Mouse (Mus musculus) liver, embryonic 13.5 days (tissue): ENCODE data around the gene Ttc39b. TPM values are rescaled to one million over a fixed set of nuclear protein-coding genes. Genes with fewer than 3 reads are reported as not detected.

Experiments
- ATAC-seq: fragments of 200-750 bp; cut with Nextera tagmentation; 2 replicates; pipeline ENCODE4 v1.8.0; 2017; ENCODE audit warnings: low read depth, mild to moderate bottlenecking, moderate number of reproducible peaks, moderate library complexity
- DNase-seq: peaks from one replicate; pipeline ENCODE4 v3.0.0; 2022
- H3K27ac ChIP-seq: fragments of 300-500 bp; sonication (generic); 2 replicates; pipeline ENCODE4 v1.5.1; 2015; ENCODE audit warnings: moderate library complexity, mild to moderate bottlenecking, inconsistent platforms
- H3K27me3 ChIP-seq: fragments of 300-500 bp; sonication (generic); 2 replicates; pipeline ENCODE4 v1.6.1; 2015; ENCODE audit warnings: mild to moderate bottlenecking, inconsistent platforms
- H3K36me3 ChIP-seq: fragments of 300-500 bp; sonication (generic); 2 replicates; pipeline ENCODE4 v1.6.1; 2015; ENCODE audit warnings: mild to moderate bottlenecking, inconsistent platforms
- H3K4me1 ChIP-seq: fragments of 300-500 bp; sonication (generic); replicated peaks from 2 replicates; pipeline ENCODE4 v1.6.1; 2015; ENCODE audit warnings: inconsistent platforms
- H3K4me2 ChIP-seq: fragments of 300-500 bp; sonication (generic); 2 replicates; pipeline ENCODE4 v1.6.1; 2015; ENCODE audit warnings: inconsistent platforms, mild to moderate bottlenecking, moderate library complexity
- H3K4me3 ChIP-seq: fragments of 300-500 bp; sonication (generic); replicated peaks from 2 replicates; pipeline ENCODE4 v1.5.1; 2015; ENCODE audit warnings: mild to moderate bottlenecking, inconsistent platforms
- H3K9ac ChIP-seq: fragments of 300-500 bp; sonication (generic); 2 replicates; pipeline ENCODE4 v1.6.1; 2015; ENCODE audit warnings: mild to moderate bottlenecking, inconsistent platforms
- H3K9me3 ChIP-seq: fragments of 300-500 bp; sonication (generic); replicated peaks from 2 replicates; pipeline ENCODE4 v1.6.1; 2016; ENCODE audit warnings: inconsistent platforms
- WGBS: fragments of 180-500 bp; shearing (Covaris S2); methylation state at CpG from one replicate; pipeline ENCODE4 v1.1.7; 2015; ENCODE audit not compliant: insufficient replicate concordance; 5-methylcytosine and 5-hydroxymethylcytosine counted together
- polyA plus RNA-seq: library from polyadenylated mRNA; unstranded; fragments of >200 nt; fragmentation: Nextera tagmentation; extraction: Ambion mirVana; gene quantifications from 2 replicates; pipeline ENCODE4 v1.2.1, GENCODE M21; 2015

Gene Ttc39b
- polyA plus RNA-seq, 1 experiment from 2014 or later: 2.8 TPM

DNA sequence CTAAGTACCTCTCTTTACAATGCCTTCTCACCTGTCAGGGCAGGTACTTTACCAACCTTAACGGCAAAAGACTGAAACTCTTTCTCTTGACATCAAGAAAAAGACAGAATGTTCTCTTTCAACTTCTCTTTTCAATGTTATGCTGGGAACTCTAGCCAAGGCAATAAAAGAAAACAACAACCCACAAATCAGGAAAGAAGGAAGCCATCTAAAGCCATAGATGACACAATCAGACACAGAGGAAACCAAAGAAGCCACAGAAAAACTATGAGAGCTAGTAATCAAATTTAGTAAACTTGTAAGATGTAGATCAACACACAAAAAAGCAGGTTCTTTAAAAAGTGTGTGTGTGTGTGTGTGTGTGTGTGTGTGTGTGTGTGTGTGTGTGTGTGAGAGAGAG, 15.3 kb upstream of the Ttc39b start:
- H3K4me1 ChIP-seq: no peaks in the 10 kb centered on the region
- H3K4me2 ChIP-seq: no peak overlapping the region
- H3K27me3 ChIP-seq: peaks cover 19% of the 10 kb centered on the region
- ATAC-seq (no peak), DNase-seq (no peak)
- H3K9ac ChIP-seq: no peak overlapping the region
- WGBS: 58% methylated on average over 1 of the region's 1 CpGs
- H3K4me3 ChIP-seq: no peak overlapping the region
- no peaks in the 10 kb centered on the region for H3K9me3 ChIP-seq
- H3K27ac ChIP-seq: no peak overlapping the region
- H3K36me3 ChIP-seq: no peaks in the 10 kb centered on the region

DNA sequence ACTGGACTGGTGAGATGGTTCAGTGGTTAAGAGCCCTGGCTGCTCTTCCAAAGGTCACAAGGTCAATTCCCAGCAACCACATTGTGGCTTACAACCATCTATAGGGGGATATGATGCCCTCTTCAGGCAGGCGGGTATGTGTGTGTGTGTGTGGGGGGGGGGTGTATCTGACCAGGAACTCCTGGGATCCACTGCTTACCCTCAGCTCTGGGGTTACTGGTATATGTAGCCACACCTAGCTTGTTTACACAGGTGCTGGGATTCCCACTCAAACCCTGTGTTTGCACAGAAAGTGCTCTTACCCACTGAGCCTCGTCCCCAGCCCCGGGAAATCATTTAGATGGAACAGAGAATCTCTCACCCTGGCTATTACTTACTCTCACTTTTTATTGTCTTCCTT, 13.7 kb upstream of the Ttc39b start:
- Histone ChIP-seq H3K27ac (no peak overlapping the region), H3K4me2 (no peak overlapping the region), H3K4me3 (no peak overlapping the region), H3K4me1 (no peaks in the 10 kb centered on the region), H3K9me3 (no peaks in the 10 kb centered on the region), H3K27me3 (peaks cover 14% of the 10 kb centered on the region; the same call in 1 of the 2 replicates), H3K36me3 (no peaks in the 10 kb centered on the region), H3K9ac (no peak overlapping the region)
- DNase-seq (no peak), ATAC-seq (no peak)
- WGBS: 53% methylated on average over 3 of the region's 3 CpGs

DNA sequence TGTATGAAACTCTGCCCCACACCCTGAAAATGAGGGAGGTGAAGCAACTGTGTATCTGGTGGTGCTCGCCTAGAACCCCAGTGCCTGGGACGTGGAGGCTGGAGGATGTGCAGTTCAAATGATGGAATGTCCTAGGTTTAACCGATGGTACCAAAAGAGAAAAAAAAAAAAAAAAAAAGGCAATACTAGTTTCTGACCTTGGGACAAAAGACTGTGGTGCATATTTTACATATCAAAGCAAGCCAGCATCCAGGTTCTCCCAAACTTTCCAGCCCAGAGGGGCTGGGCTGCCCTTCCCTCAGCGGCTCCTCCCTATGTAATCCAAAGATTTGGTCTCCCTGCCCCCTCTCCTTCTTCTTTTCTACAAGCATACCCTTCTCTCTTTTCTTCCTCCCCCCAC, 6.3 kb upstream of the Ttc39b start:
- Histone ChIP-seq H3K4me3 (no peak overlapping the region), H3K27me3 (peaks cover 16% of the 10 kb centered on the region), H3K27ac (no peak overlapping the region), H3K36me3 (no peaks in the 10 kb centered on the region), H3K9ac (no peak overlapping the region), H3K4me1 (peaks cover 10% of the 10 kb centered on the region), H3K4me2 (no peak overlapping the region), H3K9me3 (no peaks in the 10 kb centered on the region)
- DNase-seq (no peak), ATAC-seq (no peak)
- 65% methylated on average over 4 of the region's 4 CpGs for WGBS

DNA sequence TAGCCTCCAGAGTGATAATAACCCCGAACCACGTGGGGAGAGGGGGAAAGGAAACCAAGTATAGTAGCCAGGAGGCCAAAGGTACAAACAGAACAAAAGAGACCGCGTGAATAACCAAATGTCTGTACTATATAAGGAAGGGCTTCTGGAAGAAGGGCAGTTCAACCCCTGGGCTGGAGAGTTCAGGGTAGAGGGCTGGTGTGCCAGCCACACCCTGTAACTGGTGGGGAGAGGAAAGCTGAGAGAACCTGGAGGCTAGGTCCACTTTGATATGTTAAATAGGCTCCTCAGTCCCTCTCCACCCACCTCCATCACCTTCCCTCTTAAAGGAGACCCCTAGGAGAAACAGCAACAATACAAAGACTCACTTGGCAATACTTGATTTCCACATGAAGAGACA, 5.6 kb upstream of the Ttc39b start:
- no peak for DNase-seq
- no peak overlapping the region for H3K4me3 ChIP-seq
- H3K9ac ChIP-seq: no peak overlapping the region
- no peaks in the 10 kb centered on the region for H3K36me3 ChIP-seq
- no peak overlapping the region for H3K27ac ChIP-seq
- no peak for ATAC-seq
- H3K27me3 ChIP-seq: peaks cover 19% of the 10 kb centered on the region
- H3K9me3 ChIP-seq: no peaks in the 10 kb centered on the region
- WGBS: 45% methylated on average over 4 of the region's 4 CpGs
- no peak overlapping the region for H3K4me2 ChIP-seq
- H3K4me1 ChIP-seq: peaks cover 10% of the 10 kb centered on the region

DNA sequence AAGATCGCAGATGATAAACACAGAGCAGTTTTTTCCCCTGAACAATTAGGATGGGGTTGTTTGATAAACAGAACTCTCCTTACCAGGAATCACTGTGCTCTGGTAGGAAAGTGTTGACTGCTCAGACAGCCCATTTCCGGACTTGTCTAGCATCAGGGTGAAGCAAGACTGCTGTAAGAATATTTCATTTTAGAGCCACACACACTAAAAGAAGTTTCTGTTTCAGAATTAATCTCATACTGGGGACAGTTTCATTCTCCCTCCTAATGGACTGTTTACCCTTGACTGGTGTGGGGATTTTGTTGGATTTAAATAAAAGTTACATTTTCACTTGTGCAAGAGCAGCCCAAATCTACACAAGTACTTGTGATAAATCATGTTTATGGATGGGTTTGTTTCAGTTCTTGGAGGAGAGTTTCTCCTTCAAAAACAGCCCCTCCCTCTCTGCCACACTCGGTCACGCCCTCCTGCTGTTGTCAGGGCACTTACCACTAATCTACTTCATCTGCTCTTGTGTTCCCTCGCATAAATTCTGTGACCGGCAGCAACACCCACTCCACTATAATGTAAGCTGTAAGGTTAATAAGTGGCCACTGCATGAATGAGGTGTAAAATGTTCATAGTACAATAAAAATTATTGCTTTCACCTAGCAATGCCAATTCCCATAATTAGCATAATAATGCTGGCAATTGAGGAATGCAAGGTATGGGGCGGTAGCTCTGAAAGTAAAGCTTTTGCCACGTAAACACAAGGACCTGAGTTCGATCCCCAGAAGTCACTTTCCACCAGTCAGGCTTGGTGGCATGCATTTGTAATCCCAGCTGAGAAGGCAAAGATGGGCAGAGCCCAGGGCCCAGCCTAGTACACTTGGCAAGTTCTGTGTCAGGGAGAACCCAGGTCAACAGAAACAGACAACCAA, 4.2 kb upstream of the Ttc39b start:
- Histone ChIP-seq H3K36me3 (no peaks in the 10 kb centered on the region), H3K9ac (no peak overlapping the region), H3K4me1 (peaks cover 22% of the 10 kb centered on the region), H3K27me3 (peaks cover 32% of the 10 kb centered on the region), H3K4me2 (no peak overlapping the region), H3K27ac (no peak overlapping the region), H3K4me3 (no peak overlapping the region), H3K9me3 (no peaks in the 10 kb centered on the region)
- DNase-seq (no peak), ATAC-seq (no peak)
- 34% methylated on average over 9 of the region's 9 CpGs for WGBS

DNA sequence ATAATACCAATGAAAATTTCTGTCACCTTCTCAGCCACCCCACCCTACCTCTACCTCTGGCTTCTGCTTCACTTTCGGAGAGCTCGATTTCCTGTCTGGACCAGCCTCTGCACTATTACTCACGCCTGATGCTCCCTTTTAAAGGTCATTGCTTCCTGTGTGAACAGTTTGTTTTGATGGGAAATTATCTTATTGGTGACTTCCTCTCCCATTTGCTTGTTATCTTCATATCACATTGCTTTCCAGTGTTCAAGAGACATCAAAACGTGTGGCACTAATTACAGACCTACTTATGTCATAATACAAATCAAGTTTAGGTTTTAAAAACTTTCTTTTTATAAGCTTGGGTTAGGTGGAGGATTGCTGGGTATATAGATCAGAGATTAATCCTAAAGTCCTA, 3.5 kb upstream of the Ttc39b start:
- Histone ChIP-seq H3K27ac (no peak overlapping the region), H3K36me3 (no peaks in the 10 kb centered on the region), H3K9me3 (no peaks in the 10 kb centered on the region), H3K4me3 (no peak overlapping the region), H3K4me1 (peaks cover 26% of the 10 kb centered on the region), H3K9ac (no peak overlapping the region), H3K4me2 (no peak overlapping the region), H3K27me3 (peaks cover 39% of the 10 kb centered on the region)
- DNase-seq (no peak), ATAC-seq (no peak)
- 20% methylated on average over 4 of the region's 4 CpGs for WGBS

DNA sequence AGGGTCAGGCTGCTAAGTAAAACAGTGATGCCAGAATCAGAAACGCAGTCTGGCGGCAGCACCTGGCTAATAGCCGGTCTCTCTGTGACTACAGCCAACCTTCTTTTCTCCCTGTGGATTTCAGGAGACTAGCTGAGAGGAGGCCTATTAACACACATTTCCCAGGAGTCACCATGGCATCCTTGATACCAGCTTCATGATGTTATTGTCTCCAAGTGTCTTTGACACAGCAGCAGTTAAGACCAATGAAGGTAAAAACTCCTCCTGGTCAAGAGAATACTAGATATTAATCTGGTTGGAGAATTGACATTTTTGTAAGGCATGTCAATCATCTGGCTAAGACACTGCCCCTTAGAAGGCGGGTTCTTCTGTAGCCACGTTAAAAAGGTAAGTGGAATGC, 1.3 kb upstream of the Ttc39b start:
- Histone ChIP-seq H3K4me2 (no peak overlapping the region), H3K4me3 (no peak overlapping the region), H3K4me1 (peaks cover 26% of the 10 kb centered on the region), H3K9ac (no peak overlapping the region), H3K9me3 (no peaks in the 10 kb centered on the region), H3K36me3 (no peaks in the 10 kb centered on the region), H3K27ac (no peak overlapping the region), H3K27me3 (peaks cover 48% of the 10 kb centered on the region)
- 56% methylated on average over 5 of the region's 5 CpGs for WGBS
- no peak for ATAC-seq
- no peak for DNase-seq

DNA sequence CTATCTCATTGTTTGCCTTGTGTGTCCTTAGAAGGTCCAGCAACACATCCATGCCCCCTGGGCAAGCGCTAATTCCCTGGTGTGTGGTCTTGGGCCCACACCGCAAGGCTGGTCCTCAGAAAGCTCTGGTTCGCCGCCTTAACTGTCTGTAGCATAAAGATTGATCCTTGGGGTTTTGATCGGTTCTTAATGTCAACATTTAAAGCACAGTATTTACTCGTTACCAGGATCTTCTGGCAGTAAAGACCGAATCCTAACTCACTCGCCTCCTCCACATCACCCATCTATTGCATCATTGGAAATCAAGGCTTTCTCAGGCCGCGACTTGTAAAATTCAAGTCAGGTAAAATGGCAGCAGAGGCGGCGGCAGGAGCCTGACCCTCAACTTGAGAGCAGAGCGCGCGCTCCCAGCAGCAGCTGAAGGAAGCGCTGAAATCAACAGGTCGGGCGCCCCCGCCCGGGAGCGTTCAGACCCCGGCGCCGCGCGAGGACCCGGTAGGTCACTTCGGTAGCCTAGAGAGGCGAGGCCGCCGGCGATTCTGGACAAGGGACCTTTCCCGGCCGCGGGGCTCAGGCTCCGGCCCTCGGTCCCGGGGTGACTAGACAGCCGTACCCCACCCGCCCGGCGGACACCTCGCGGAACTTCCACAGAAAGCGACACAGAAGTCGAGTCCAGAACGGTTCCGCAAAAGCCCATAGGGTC, 703 bp downstream of the Ttc39b start:
- peak overlapping the region; percentile 70 for H3K4me3 ChIP-seq
- peak overlapping the region; percentile 73 for H3K9ac ChIP-seq
- ATAC-seq: peak; percentile 18
- peak; percentile 55 for DNase-seq
- no peaks in the 10 kb centered on the region for H3K36me3 ChIP-seq
- no peak overlapping the region for H3K27ac ChIP-seq
- 4% methylated on average over 48 of the region's 48 CpGs for WGBS
- peaks cover 40% of the 10 kb centered on the region for H3K27me3 ChIP-seq
- peak overlapping the region; percentile 97 for H3K4me2 ChIP-seq
- H3K4me1 ChIP-seq: peaks cover 23% of the 10 kb centered on the region
- no peaks in the 10 kb centered on the region for H3K9me3 ChIP-seq

DNA sequence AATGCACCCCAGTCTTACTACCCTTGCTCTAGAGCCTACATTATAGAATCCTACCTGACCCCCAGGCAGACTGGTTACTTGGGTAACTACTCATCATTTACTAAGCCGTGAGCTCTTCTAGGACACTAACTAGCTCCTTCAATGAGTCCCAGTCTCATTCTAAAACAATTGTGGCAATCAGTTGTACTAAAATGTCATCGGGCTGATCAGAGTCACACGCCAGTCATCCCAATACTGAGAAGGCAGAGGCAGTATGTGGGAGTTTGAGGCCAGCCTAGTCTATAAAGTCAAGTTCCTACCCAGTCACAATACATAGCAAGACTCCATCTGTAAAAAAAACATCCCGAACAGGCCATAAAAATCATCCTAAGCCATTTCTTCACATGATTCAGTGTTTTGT, 4.3 kb downstream of the Ttc39b start:
- Histone ChIP-seq H3K27ac (no peak overlapping the region), H3K27me3 (peaks cover 31% of the 10 kb centered on the region), H3K4me2 (no peak overlapping the region), H3K36me3 (no peaks in the 10 kb centered on the region), H3K9me3 (no peaks in the 10 kb centered on the region), H3K4me3 (no peak overlapping the region), H3K4me1 (peaks cover 37% of the 10 kb centered on the region), H3K9ac (no peak overlapping the region)
- ATAC-seq (no peak), DNase-seq (no peak)
- WGBS: 72% methylated on average over 4 of the region's 4 CpGs

DNA sequence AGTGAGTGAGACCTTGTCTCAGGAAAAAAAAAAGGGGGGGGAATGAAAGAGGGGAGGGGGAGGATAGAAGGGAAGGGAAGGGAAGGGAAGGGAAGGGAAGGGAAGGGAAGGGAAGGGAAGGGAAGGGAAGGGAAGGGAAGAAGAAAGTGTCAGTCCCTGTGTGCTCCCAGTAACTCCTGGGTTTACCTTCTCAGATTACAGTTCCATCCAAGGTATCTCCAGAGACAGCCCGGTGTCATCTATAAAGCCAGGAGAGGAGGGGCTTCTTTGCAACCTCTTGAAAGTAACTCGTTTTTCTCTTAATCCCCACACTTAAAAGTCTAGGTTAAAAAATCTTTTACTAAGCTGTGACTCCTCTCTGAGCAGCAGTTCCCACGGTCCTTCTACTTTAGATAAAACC, 5.3 kb downstream of the Ttc39b start:
- DNase-seq: no peak
- Histone ChIP-seq H3K36me3 (no peaks in the 10 kb centered on the region), H3K4me2 (no peak overlapping the region), H3K27me3 (peaks cover 24% of the 10 kb centered on the region), H3K27ac (no peak overlapping the region), H3K4me1 (peaks cover 32% of the 10 kb centered on the region), H3K9me3 (no peaks in the 10 kb centered on the region), H3K9ac (no peak overlapping the region), H3K4me3 (no peak overlapping the region)
- 26% methylated on average over 3 of the region's 3 CpGs for WGBS
- no peak for ATAC-seq

DNA sequence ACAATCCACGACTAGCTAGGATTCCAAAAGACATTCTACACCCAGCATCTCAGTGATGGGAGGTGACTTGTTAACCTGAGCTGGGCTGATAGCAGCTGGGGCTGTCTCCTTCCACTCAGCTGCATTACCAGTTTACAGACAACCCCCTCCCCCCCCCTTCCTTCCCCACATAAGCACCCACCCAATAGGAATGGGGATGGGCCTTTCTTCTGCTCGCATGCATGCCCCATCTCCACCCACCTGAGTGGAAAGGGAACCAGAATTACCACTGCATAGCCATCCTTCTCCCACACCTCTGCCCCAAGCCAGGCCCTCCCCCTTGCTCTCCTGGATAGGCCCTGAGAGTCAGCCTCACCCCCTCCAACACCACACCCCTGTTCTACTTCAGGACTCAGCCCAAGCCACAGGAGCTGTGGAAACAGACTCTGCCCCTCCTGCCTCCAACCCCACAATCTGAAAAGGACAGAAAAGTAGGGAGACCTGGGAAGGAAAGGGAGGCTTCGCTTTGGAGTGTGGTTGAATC, 6.2 kb downstream of the Ttc39b start:
- H3K4me3 ChIP-seq: no peak overlapping the region
- ATAC-seq (no peak), DNase-seq (no peak)
- H3K9me3 ChIP-seq: no peaks in the 10 kb centered on the region
- H3K36me3 ChIP-seq: no peaks in the 10 kb centered on the region
- H3K27ac ChIP-seq: no peak overlapping the region
- H3K4me1 ChIP-seq: peaks cover 23% of the 10 kb centered on the region
- 59% methylated on average over 3 of the region's 3 CpGs for WGBS
- no peak overlapping the region for H3K4me2 ChIP-seq
- peaks cover 15% of the 10 kb centered on the region for H3K27me3 ChIP-seq
- no peak overlapping the region for H3K9ac ChIP-seq
